Mouse (Mus musculus) gastrocnemius, adult 2 months (tissue): ENCODE measurements around the gene Pou4f1. TPM values are rescaled to one million over a fixed set of nuclear protein-coding genes. Genes with fewer than 3 reads are reported as not detected.

ENCODE experiments used
- DNase-seq: peaks from one replicate; pipeline ENCODE4 v3.0.0; 2022
- H3K27ac ChIP-seq: fragments of 200-600 bp; 2 replicates; pipeline ENCODE4 v1.8.1; 2022; ENCODE audit warnings: mild to moderate bottlenecking
- H3K4me3 ChIP-seq: fragments of 200-600 bp; 2 replicates; pipeline ENCODE4 v1.8.1; 2022; ENCODE audit warnings: mild to moderate bottlenecking, moderate library complexity
- CTCF ChIP-seq: fragments of 200-600 bp; IDR thresholded peaks from 2 replicates; pipeline ENCODE4 v1.8.1; 2022; ENCODE audit warnings: antibody characterized with exemption, mild to moderate bottlenecking, moderate library complexity
- intact Hi-C: fragments of 180-260 bp; cut with DNase I; formaldehyde crosslinking; loops from one replicate; pipeline ENCODE4 v1.15.1; 2025
- total RNA-seq, 2 experiments: library from RNA; stranded (reverse); gene quantifications; 2 replicates each; pipeline ENCODE4 v1.2.3; 2021

The Pou4f1 gene
- total RNA-seq, 2 experiments from 2014 or later = 1.0 to 2.0 TPM

DNA sequence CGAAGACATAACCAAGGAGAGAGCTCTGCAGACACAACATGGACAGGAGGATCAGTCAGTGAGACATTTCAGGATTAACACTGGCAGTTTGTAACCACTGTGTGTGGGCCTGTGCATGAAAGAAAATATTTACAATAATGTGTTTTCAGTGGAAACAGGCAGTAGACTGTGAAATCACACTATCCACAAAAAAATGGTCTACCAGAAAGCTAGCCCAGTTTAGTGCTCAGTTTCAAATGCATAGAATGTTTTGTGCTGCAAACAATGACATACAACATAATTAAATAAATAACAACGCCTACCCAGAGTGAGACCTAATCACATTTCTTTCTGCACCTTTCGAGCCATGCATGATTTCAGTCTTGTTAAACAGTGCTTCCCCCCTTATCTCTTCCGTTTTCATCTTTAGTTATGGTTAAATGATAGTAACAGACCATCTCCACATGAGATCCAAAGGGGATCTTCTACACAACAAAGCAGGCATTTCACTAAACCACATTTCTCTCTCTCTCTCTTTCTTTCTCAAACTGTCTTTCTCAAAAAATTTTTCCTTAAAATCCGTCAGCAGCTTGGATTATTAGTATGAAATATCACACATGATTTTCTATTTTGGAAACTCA lies 4.1 kb downstream of the Pou4f1 start:
- intact Hi-C loops = no loop called here
- DNase-seq = no peak

DNA sequence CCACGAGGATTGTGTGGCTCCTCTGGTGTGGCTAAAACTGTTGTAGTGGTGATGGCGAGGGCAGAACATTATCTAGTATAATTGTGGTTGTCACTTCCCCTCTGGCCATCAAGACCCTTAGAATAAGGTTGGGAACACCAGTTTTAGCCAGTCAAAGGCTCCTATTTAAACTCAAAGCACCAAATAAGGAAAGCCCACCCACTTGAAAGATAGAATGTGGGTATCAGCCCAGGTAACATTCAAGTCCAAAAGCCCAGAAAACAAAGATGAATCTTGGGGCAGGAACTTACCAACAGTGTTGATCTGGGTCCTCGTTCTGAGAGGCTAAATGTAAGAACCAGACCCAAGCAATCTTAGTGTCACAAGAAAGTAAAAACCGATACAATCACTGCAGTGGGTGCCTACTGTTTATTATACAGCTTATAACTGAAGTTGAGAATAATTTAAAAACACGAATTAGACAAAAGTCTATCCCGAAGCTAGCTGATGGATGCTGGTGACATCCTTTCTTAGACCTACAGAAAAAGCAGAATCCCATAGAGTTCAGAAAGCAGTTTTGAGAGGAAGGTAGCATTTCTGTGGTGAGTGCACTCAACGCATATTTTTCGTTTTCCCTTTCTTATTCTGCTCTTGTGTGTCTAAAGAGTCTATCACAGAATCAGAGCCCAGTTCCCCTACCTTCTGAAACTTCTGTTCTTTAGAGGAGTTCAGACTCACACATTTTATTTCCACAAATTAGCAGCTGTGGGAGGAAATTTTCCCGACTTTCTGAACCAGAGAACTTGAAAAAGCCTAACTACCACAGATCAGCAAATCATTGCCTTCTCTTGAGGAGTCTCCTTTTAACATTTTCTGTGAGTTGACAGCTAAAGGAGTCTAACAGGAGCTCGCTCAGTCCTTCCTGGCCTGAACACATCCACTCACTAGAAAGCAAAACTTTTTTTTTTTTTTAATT lies 6.2 kb downstream of the Pou4f1 start:
- intact Hi-C loops = no loop called here
- Histone ChIP-seq H3K27ac (no peak overlapping the region), H3K4me3 (no peak overlapping the region)
- DNase-seq = no peak
- TF ChIP-seq CTCF = no peak

More for the DNA sequence above, 4.1 kb downstream of the Pou4f1 start:
- H3K27ac ChIP-seq = no peak overlapping the region
- H3K4me3 ChIP-seq = no peak overlapping the region
- TF ChIP-seq CTCF = no peak

DNA sequence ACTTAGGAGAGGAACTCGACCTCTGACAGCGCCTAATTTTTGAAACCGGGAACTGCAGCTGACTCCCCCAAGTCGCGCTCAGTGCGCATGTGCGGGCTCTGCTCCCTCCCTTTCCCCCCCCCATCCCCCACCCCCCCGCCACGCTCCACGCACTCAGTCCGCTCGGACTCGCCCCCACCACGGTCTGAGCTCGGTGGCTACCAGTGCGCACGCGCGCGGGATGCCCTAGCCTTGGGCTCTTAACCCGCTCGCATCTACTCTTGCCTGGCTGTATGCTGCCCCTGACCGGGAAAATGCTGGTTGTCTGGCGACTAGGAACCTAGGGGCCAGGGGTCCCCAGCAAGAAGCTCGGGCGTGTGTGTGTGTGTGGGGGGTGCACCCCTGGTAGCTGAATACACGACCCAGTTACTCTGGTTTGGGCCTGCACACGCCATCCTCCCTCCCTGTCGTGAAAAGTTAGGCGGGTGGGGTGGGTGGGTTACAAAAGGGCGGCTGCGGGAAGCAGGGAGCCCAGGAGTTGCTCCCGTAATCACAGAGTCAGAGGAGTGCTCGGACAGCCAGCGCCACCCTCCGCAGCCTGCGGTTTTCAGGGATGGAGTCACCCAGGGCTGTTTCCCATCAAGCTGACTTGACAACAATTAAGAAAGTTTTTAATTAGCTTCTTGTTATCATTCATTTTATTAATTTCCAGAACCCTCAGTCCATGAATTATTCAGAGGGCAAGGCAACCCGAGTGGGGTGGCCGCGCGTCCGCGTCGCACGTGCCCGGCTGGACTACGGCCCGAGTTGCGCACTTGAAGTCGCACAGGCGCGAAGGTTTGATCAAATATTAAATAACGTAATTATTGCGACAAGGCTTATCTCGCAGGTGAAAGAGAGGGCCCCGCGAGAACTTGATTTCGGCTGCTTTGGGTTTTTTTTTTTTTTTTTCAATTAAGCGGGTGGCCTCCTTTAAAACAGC lies 7.2 kb downstream of the Pou4f1 start:
- intact Hi-C loops = no loop called here
- no peak for DNase-seq
- Histone ChIP-seq H3K27ac (no peak overlapping the region), H3K4me3 (no peak overlapping the region)
- TF ChIP-seq CTCF = no peak

DNA sequence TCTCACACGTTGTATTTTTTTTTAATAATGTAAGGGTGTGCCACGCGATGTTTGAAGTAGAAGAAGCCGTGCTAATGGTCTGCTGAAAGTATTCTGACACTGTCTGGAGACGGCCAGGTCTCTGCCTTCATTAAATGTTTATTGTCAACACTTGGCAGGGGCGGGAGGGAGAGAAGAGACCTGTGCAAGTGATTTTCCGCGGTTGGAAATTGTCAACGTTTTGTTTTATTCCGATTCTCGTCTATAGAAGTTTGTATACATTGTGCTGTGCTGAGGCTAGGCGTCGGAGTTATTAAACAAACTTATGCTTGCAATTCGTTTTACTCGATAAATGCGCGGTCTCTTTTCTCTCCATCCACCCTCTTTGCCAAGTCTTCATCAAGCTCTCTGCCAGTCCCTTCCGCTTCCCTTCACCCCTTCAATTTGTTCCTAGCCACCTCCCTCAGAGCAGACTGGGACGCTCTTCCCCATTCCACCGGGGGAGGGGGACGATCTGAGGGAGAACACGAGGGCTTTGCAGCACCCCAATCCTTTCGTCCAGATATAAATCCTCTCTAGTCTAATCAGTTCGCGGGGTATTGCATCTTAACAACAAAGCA lies 8.2 kb downstream of the Pou4f1 start:
- intact Hi-C loops = no loop called here
- no peak overlapping the region for H3K4me3 ChIP-seq
- DNase-seq = no peak
- no peak overlapping the region for H3K27ac ChIP-seq
- TF ChIP-seq CTCF = no peak

DNA sequence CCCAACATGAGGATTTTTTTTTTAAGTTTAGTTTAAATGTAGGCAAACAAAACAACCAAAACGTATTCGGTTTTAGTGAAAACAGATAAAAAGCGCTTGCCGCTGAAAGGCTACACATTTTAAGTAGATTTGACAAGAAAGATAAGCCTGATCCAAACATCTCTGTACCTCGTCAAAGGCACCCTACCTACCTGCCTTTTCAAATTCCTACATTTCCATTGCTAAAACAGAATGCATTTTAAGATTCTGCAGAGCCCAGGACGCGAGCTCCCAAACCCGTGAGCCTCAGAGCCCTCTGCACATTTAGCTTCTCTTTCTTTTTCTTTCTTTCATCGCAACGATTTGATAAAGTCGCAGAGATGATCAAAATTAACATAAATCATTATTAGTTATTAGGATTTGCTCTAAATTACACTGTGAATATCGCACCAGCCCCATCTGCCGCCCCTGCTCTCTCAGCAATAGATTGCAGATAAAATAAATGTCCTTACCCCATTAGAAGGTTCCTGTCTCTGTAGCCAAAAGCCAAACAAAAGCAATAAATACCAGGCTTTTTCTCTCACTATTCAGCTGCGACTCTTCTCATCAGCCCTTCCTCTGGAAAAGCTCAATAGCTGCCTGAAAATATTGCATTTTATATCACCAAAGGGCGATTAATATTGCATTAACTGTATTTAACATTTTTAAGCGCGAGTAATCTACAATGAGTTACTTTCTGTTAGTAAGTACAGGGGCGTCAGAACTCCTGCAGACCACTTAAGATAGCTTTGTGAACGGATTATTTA lies 8.9 kb downstream of the Pou4f1 start:
- no peak for TF ChIP-seq CTCF
- no peak for DNase-seq
- intact Hi-C loops = no loop called here

DNA sequence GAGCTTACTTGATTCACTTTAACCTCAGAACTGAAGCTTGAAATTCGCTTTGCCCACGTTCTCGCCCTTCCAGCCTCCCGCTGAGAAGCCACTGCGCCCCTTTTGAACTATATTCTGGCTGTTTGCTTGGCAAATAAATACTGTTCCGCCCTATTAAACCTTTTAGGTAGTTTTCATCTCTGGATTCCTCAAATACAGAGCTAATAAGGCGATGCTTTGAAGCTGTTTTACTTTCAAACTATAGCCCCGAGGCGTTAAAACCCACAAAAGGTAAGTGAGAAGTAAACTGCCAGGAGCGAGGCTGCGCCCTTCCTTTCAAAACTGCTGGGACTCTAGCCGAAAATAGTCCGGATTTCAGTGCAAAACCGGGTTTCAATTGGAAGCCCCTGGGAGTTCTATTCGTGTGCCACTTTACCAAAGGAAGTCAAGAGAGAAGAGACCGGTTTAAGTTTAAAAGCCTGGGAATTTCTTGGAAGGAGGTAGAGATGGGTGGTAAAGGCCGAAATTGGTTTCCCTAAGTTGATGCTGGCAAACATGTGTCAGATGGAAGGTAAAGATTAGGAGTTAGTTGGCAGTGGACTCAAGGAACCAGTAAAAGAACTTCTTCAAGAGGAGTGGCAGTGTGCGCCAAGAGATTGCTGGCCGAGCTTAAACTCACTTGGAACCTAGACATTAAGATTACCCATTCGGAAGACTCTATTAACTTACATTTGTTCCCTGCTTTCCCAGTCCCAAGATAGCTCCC lies 9.7 kb downstream of the Pou4f1 start:
- TF ChIP-seq CTCF = no peak
- Histone ChIP-seq H3K27ac (no peak overlapping the region), H3K4me3 (no peak overlapping the region)
- intact Hi-C loops = no loop called here
- DNase-seq = no peak

More for the DNA sequence above, 8.9 kb downstream of the Pou4f1 start:
- H3K27ac ChIP-seq = no peak overlapping the region
- no peak overlapping the region for H3K4me3 ChIP-seq

DNA sequence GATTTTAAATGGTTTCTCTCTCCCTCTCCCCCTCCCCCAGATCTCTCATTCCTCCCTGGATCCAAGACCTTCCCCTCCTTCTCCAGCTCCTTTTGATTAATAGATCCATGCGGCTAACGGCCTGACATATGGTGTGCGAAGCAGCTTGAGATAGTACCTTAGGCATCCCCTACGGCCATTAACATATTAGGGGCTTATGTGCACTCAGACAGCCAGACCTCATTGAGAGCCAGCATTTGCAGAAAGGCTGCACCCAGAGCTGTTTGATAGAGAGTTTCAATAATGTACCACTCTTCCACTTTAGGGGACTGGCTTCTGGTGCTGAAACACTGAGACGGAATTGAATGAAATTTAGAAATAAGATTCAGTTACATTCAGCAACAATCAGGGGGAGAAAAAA lies 10.8 kb downstream of the Pou4f1 start:
- DNase-seq = no peak
- TF ChIP-seq CTCF = no peak
- intact Hi-C loops = no loop called here
- Histone ChIP-seq H3K4me3 (no peak overlapping the region), H3K27ac (no peak overlapping the region)

DNA sequence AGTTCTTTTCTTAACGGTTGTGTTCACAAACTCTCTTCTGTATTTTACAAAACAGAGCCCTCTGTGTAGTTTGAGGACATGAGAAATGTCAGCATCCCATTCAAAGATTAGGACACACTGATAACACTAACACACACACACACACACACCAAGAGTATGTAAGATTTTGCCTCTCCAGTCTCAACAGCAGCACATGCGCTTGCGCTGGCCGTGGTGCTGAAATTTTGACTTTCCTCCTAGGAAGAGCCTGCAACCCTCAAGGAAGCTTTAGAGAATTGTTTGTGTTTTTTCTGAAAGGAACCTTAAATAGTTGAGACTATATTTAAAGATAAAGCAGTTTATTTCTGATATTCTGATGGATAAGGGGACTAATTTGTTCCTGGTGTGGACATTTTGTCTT lies 14.0 kb downstream of the Pou4f1 start:
- Histone ChIP-seq H3K27ac (no peak overlapping the region), H3K4me3 (no peak overlapping the region)
- DNase-seq = peak; percentile 49
- TF ChIP-seq CTCF = no peak
- intact Hi-C loops = no loop called here

DNA sequence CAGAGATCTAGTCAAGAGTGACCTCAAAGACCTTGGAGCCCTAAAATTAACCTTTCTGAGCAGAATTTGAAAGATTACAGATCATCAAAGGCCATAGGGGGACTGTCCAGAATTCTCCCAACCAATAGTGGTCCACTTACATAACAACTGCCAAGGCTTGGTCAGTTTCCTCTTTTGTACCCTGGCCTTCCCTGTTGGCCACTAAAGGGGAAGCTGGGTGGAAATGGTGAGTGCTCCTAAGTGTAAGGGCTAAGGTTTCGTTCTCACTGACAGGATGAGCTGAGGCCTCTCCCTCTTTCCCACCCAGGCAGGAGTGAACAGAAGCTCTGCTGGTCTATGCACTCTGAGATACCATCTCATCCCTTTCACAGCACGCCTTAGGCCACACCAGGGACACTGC lies 33.5 kb downstream of the Pou4f1 start:
- intact Hi-C loops = no loop called here
- no peak overlapping the region for H3K4me3 ChIP-seq
- no peak for DNase-seq
- no peak for TF ChIP-seq CTCF
- H3K27ac ChIP-seq = no peak overlapping the region

DNA sequence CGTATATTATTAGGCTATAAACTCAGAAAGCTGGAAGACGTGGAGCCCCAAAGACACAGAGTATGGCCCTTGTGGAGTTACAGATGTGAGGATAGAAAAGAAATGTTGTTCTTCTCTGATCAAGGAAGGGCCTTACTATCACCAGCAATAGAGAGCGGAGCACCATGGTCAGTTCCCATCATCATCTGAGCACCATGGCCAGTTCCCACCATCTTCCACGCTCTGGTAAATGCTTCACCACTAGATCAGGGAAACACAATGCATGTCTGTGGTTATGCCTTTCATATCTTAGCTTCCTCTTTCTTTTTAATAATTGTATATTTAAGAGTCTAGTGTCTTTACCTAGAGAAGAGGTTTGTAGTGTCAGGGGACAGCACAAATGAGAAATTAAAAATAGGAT lies 37.0 kb downstream of the Pou4f1 start:
- no peak overlapping the region for H3K4me3 ChIP-seq
- no peak for TF ChIP-seq CTCF
- intact Hi-C loops = no loop called here
- no peak overlapping the region for H3K27ac ChIP-seq
- DNase-seq = no peak
